Mouse (Mus musculus) midbrain, embryonic 16.5 days (tissue): ENCODE results near the gene Zbtb9. TPM values are rescaled to one million over a fixed set of nuclear protein-coding genes. Genes with fewer than 3 reads are reported as not detected.
"Not testable (repeated sequence)": the region's sequence is repeated elsewhere in the genome, so short reads cannot be mapped to it uniquely, and the experiment has no call there.

Experiments used
- ATAC-seq: fragments of 200-750 bp; cut with Nextera tagmentation; 2 replicates; pipeline ENCODE4 v1.8.0; 2017; ENCODE audit warnings: moderate TSS enrichment
- H3K27ac ChIP-seq: fragments of 300-500 bp; sonication (generic); 2 replicates; pipeline ENCODE4 v1.5.1; 2014; ENCODE audit warnings: mild to moderate bottlenecking, low read length, mixed read lengths
- H3K27me3 ChIP-seq: fragments of 300-500 bp; sonication (generic); 2 replicates; pipeline ENCODE4 v1.6.1; 2014; ENCODE audit warnings: low read depth, low read length, mixed read lengths; ENCODE audit not compliant: control insufficient read depth, insufficient read depth
- H3K36me3 ChIP-seq: fragments of 300-500 bp; sonication (generic); 2 replicates; pipeline ENCODE4 v1.6.1; 2014; ENCODE audit warnings: mild to moderate bottlenecking, low read length, moderate library complexity, mixed read lengths; ENCODE audit not compliant: control insufficient read depth, insufficient read depth
- H3K4me1 ChIP-seq: fragments of 300-500 bp; sonication (generic); 2 replicates; pipeline ENCODE4 v1.6.1; 2014; ENCODE audit warnings: mild to moderate bottlenecking, low read length, mixed read lengths; ENCODE audit not compliant: control insufficient read depth, insufficient read depth
- H3K4me2 ChIP-seq: fragments of 300-500 bp; sonication (generic); 2 replicates; pipeline ENCODE4 v1.6.1; 2014; ENCODE audit warnings: mild to moderate bottlenecking, low read length, mixed read lengths
- H3K4me3 ChIP-seq: fragments of 300-500 bp; sonication (generic); 2 replicates; pipeline ENCODE4 v1.5.1; 2014; ENCODE audit warnings: low read depth, mild to moderate bottlenecking, low read length, moderate library complexity, mixed read lengths
- H3K9ac ChIP-seq: fragments of 300-500 bp; sonication (generic); 2 replicates; pipeline ENCODE4 v1.6.1; 2014; ENCODE audit warnings: low read depth, low read length, mixed read lengths
- H3K9me3 ChIP-seq: fragments of 300-500 bp; sonication (generic); replicated peaks from 2 replicates; pipeline ENCODE4 v1.6.1; 2014; ENCODE audit warnings: mild to moderate bottlenecking, low read length, mixed read lengths; ENCODE audit not compliant: control insufficient read depth, poor library complexity, severe bottlenecking
- WGBS: fragments of 180-500 bp; shearing (Covaris S2); extraction: QIAGEN DNeasy Blood & Tissue Kit; methylation state at CpG from one replicate; pipeline ENCODE4 v1.1.7; 2014; 5-methylcytosine and 5-hydroxymethylcytosine counted together
- polyA plus RNA-seq: library from polyadenylated mRNA; unstranded; fragments of >200 nt; fragmentation: Nextera tagmentation; extraction: Ambion mirVana; gene quantifications from 2 replicates; pipeline ENCODE4 v1.2.1, GENCODE M21; 2015

Zbtb9 gene
- polyA plus RNA-seq, result 13.8 and 15.9 TPM in 2 replicates

- H3K4me3 ChIP-seq, result peak within 1 kb of the TSS; percentile 83
- WGBS, result under 1% methylated on average over 74 of the region's 75 CpGs
- peak within 1 kb of the TSS; percentile 76 for H3K27ac ChIP-seq
- H3K36me3 ChIP-seq, result peaks cover 11% of the 10 kb centered on the region
- H3K27me3 ChIP-seq, result no peaks in the 10 kb centered on the region
- peak within 1 kb of the TSS; percentile 87 for H3K9ac ChIP-seq
- ATAC-seq, result peak; percentile 99
- H3K4me1 ChIP-seq, result peaks cover 38% of the 10 kb centered on the region
- H3K9me3 ChIP-seq, result no peaks in the 10 kb centered on the region
- H3K4me2 ChIP-seq, result peak within 1 kb of the TSS; percentile 97
Observed at GRCm38 (mm10) chr17:26972703-26973574, at the start of gene Zbtb9. Gene Zbtb9, plus strand, starts transcription at chr17:26973167.

- WGBS, result 95% methylated on average over 9 of the region's 9 CpGs
- H3K27ac ChIP-seq, H3K4me1 ChIP-seq, H3K4me2 ChIP-seq, H3K27me3 ChIP-seq, H3K36me3 ChIP-seq, ATAC-seq, H3K9ac ChIP-seq, H3K4me3 ChIP-seq, H3K9me3 ChIP-seq: not testable (repeated sequence)
Observed at GRCm38 (mm10) chr17:26925414-26925813, 47.6 kb upstream of the Zbtb9 start.

- WGBS, result 65% methylated on average over 7 of the region's 7 CpGs
- not testable (repeated sequence) for H3K27ac ChIP-seq
Observed at GRCm38 (mm10) chr17:26931795-26932194, 41.2 kb upstream of the Zbtb9 start.

GRCm38 (mm10) chr17:26932839-26933398 is 40.0 kb upstream of the Zbtb9 start, which contains the start of gene Phf1:
Gene Phf1, plus strand, starts transcription at chr17:26933052.
- 1% methylated on average over 42 of the region's 43 CpGs for WGBS
- Histone ChIP-seq H3K4me2 (peak within 1 kb of the TSS; percentile 71), H3K4me1 (peaks cover 16% of the 10 kb centered on the region), H3K36me3 (peaks cover 17% of the 10 kb centered on the region), H3K27me3 (no peaks in the 10 kb centered on the region), H3K4me3 (peak within 1 kb of the TSS; percentile 56), H3K9me3 (no peaks in the 10 kb centered on the region), H3K9ac (peak within 1 kb of the TSS; percentile 81), H3K27ac (peak within 1 kb of the TSS; percentile 87)
- ATAC-seq, result peak; percentile 77

More at GRCm38 (mm10) chr17:26931795-26932194, 41.2 kb upstream of the Zbtb9 start:
- H3K9ac ChIP-seq, H3K27me3 ChIP-seq, H3K4me2 ChIP-seq, H3K9me3 ChIP-seq, H3K4me3 ChIP-seq: not testable (repeated sequence)
- Histone ChIP-seq H3K36me3 (peaks cover 10% of the 10 kb centered on the region), H3K4me1 (peaks cover 14% of the 10 kb centered on the region)
- ATAC-seq, result 0 out of 2 replicates have a peak, but pooled peaks have one; percentile 7

- peak; percentile 37 for ATAC-seq
- peaks cover 21% of the 10 kb centered on the region for H3K4me1 ChIP-seq
- H3K27ac ChIP-seq, result peak overlapping the region; percentile 87
- H3K27me3 ChIP-seq, result no peaks in the 10 kb centered on the region
- peak overlapping the region; percentile 71 for H3K4me2 ChIP-seq
- H3K9me3 ChIP-seq, result no peaks in the 10 kb centered on the region
- WGBS, result 7% methylated on average over 13 of the region's 13 CpGs
- H3K4me3 ChIP-seq, result peak overlapping the region; percentile 56
- H3K36me3 ChIP-seq, result peaks cover 17% of the 10 kb centered on the region
- H3K9ac ChIP-seq, result peak overlapping the region; percentile 81
Observed at GRCm38 (mm10) chr17:26933419-26933818, 39.5 kb upstream of the Zbtb9 start.

- Histone ChIP-seq H3K4me1 (peaks cover 26% of the 10 kb centered on the region), H3K4me3 (peak overlapping the region; percentile 56), H3K27ac (no peak overlapping the region; the same call in 1 of the 2 replicates), H3K9ac (peak overlapping the region; percentile 81), H3K9me3 (no peaks in the 10 kb centered on the region), H3K27me3 (no peaks in the 10 kb centered on the region), H3K36me3 (peaks cover 17% of the 10 kb centered on the region), H3K4me2 (peak overlapping the region; percentile 71)
- ATAC-seq, result no peak
- 85% methylated on average over 16 of the region's 16 CpGs for WGBS
Observed at GRCm38 (mm10) chr17:26933885-26934827, 38.8 kb upstream of the Zbtb9 start.

GRCm38 (mm10) chr17:26935027-26935426 is 37.9 kb upstream of the Zbtb9 start:
- H3K4me1 ChIP-seq, result peaks cover 28% of the 10 kb centered on the region
- no peak for ATAC-seq
- WGBS, result 93% methylated on average over 9 of the region's 9 CpGs
- H3K9ac ChIP-seq, result no peak overlapping the region
- H3K36me3 ChIP-seq, result peaks cover 17% of the 10 kb centered on the region
- H3K27ac ChIP-seq, result no peak overlapping the region
- no peak overlapping the region for H3K4me3 ChIP-seq
- no peaks in the 10 kb centered on the region for H3K27me3 ChIP-seq
- H3K4me2 ChIP-seq, result no peak overlapping the region
- no peaks in the 10 kb centered on the region for H3K9me3 ChIP-seq

- H3K36me3 ChIP-seq, result peaks cover 17% of the 10 kb centered on the region
- H3K9me3 ChIP-seq, result no peaks in the 10 kb centered on the region
- WGBS, result 86% methylated on average over 12 of the region's 12 CpGs
- no peak overlapping the region for H3K4me2 ChIP-seq
- no peak overlapping the region for H3K27ac ChIP-seq
- H3K9ac ChIP-seq, result no peak overlapping the region
- H3K4me3 ChIP-seq, result no peak overlapping the region
- no peaks in the 10 kb centered on the region for H3K27me3 ChIP-seq
- peaks cover 39% of the 10 kb centered on the region for H3K4me1 ChIP-seq
- no peak for ATAC-seq
Observed at GRCm38 (mm10) chr17:26936453-26936852, 36.5 kb upstream of the Zbtb9 start.
